Mouse (Mus musculus) forebrain, embryonic 13.5 days (tissue): ENCODE data around the gene 1700022I11Rik. TPM values are rescaled to one million over a fixed set of nuclear protein-coding genes. Genes with fewer than 3 reads are reported as not detected.

Source experiments
- ATAC-seq: fragments of 200-750 bp; cut with Nextera tagmentation; 2 replicates; pipeline ENCODE4 v1.8.0; 2017
- H3K27ac ChIP-seq: fragments of 300-500 bp; sonication (generic); 2 replicates; pipeline ENCODE4 v1.5.1; 2015; ENCODE audit warnings: inconsistent platforms, mild to moderate bottlenecking, moderate library complexity
- H3K27me3 ChIP-seq: fragments of 300-500 bp; sonication (generic); 2 replicates; pipeline ENCODE4 v1.6.1; 2015; ENCODE audit warnings: mild to moderate bottlenecking, inconsistent platforms
- H3K36me3 ChIP-seq: fragments of 300-500 bp; sonication (generic); 2 replicates; pipeline ENCODE4 v1.6.1; 2015; ENCODE audit warnings: mild to moderate bottlenecking, inconsistent platforms; ENCODE audit not compliant: poor library complexity, severe bottlenecking
- H3K4me1 ChIP-seq: fragments of 300-500 bp; sonication (generic); 2 replicates; pipeline ENCODE4 v1.6.1; 2015; ENCODE audit warnings: inconsistent platforms
- H3K4me2 ChIP-seq: fragments of 300-500 bp; sonication (generic); 2 replicates; pipeline ENCODE4 v1.6.1; 2015; ENCODE audit warnings: inconsistent platforms, mild to moderate bottlenecking, moderate library complexity
- H3K4me3 ChIP-seq: fragments of 300-500 bp; sonication (generic); 2 replicates; pipeline ENCODE4 v1.5.1; 2015; ENCODE audit warnings: mild to moderate bottlenecking, inconsistent platforms
- H3K9ac ChIP-seq: fragments of 300-500 bp; sonication (generic); 2 replicates; pipeline ENCODE4 v1.6.1; 2015; ENCODE audit warnings: mild to moderate bottlenecking, inconsistent platforms
- H3K9me3 ChIP-seq: fragments of 300-500 bp; sonication (generic); replicated peaks from 2 replicates; pipeline ENCODE4 v1.6.1; 2016; ENCODE audit warnings: inconsistent platforms
- WGBS: fragments of 180-500 bp; shearing (Covaris S2); methylation state at CpG from one replicate; pipeline ENCODE4 v1.1.7; 2015; 5-methylcytosine and 5-hydroxymethylcytosine counted together
- polyA plus RNA-seq: library from polyadenylated mRNA; unstranded; fragments of >200 nt; fragmentation: Nextera tagmentation; extraction: Ambion mirVana; gene quantifications from 2 replicates; pipeline ENCODE4 v1.2.1, GENCODE M21; 2015

Gene 1700022I11Rik
- polyA plus RNA-seq, 1 experiment from 2014 or later, result 0.48 TPM

GRCm38 (mm10) chr4:42944185-42944584 lies 25.2 kb upstream of the 1700022I11Rik start:
- H3K27me3 ChIP-seq, result 0 out of 2 replicates have a peak, but pooled peaks cover 8% of the 10 kb centered on the region
- peaks cover 55% of the 10 kb centered on the region for H3K4me1 ChIP-seq
- no peaks in the 10 kb centered on the region for H3K36me3 ChIP-seq
- H3K4me2 ChIP-seq, result no peak overlapping the region
- no peak overlapping the region for H3K9ac ChIP-seq
- ATAC-seq, result no peak
- WGBS, result 78% methylated on average over 9 of the region's 9 CpGs
- H3K9me3 ChIP-seq, result no peaks in the 10 kb centered on the region
- no peak overlapping the region for H3K4me3 ChIP-seq
- no peak overlapping the region for H3K27ac ChIP-seq

GRCm38 (mm10) chr4:42945043-42945442 lies 24.4 kb upstream of the 1700022I11Rik start:
- ATAC-seq, result no peak
- H3K4me1 ChIP-seq, result peaks cover 57% of the 10 kb centered on the region
- WGBS, result 12% methylated on average over 6 of the region's 6 CpGs

DNA sequence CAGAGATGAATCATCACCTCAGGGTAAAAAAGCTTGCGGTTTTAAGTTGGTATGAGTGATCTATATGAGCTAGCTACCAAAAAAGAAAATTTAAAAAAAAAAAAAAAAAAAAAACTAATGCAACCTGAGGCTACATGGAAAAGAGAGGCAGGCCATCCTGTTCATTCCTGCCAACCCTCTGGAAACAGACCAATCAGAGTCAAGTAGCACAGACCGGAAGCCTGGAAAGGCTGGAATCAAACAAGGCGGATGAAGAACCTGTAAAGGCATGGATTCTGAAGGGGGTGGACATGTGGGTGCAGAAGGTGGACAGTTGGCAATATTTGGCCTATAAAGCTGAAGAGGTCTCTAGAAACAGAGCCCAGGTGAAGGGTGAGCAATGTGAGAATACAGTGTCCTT lies 24.0 kb upstream of the 1700022I11Rik start:
- ATAC-seq, result no peak
- WGBS, result 95% methylated on average over 3 of the region's 3 CpGs
- no peaks in the 10 kb centered on the region for H3K36me3 ChIP-seq

More at GRCm38 (mm10) chr4:42945043-42945442, 24.4 kb upstream of the 1700022I11Rik start:
- H3K4me3 ChIP-seq, result no peak overlapping the region
- H3K4me2 ChIP-seq, result no peak overlapping the region
- no peak overlapping the region for H3K9ac ChIP-seq
- 0 out of 2 replicates have a peak, but pooled peaks cover 8% of the 10 kb centered on the region for H3K27me3 ChIP-seq
- H3K27ac ChIP-seq, result no peak overlapping the region
- H3K9me3 ChIP-seq, result no peaks in the 10 kb centered on the region
- H3K36me3 ChIP-seq, result no peaks in the 10 kb centered on the region

DNA sequence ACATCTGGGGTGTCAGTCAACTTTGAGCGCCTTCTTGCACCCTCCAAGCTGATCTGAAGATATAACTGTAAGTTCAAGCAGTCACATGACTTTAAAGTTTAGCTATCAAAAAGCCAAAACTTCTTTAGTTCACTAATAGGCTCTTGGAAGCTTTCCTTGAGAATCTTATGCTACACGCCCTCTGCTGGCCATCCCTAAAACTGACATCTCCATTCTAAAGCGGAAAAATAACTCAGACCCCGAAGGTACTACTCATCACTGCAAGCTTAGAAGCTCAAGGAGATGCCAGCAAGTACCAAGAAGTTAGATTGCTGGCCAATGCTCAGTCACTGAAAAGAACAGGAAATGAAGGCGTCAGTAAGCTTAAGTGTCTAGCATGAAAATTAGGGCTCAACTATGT lies 23.5 kb upstream of the 1700022I11Rik start:
- WGBS, result 8% methylated on average over 5 of the region's 5 CpGs
- peaks cover 66% of the 10 kb centered on the region for H3K4me1 ChIP-seq
- H3K4me2 ChIP-seq, result peak overlapping the region; percentile 46
- 0 out of 2 replicates have a peak overlapping the region, but pooled peaks have one; percentile 0 for H3K4me3 ChIP-seq
- no peak for ATAC-seq
- H3K36me3 ChIP-seq, result no peaks in the 10 kb centered on the region
- H3K9me3 ChIP-seq, result no peaks in the 10 kb centered on the region
- 0 out of 2 replicates have a peak overlapping the region, but pooled peaks have one; percentile 51 for H3K9ac ChIP-seq
- peak overlapping the region; percentile 97 for H3K27ac ChIP-seq
- 0 out of 2 replicates have a peak, but pooled peaks cover 1% of the 10 kb centered on the region for H3K27me3 ChIP-seq

More for the DNA sequence above, 24.0 kb upstream of the 1700022I11Rik start:
- H3K4me3 ChIP-seq, result no peak overlapping the region
- H3K27ac ChIP-seq, result no peak overlapping the region
- no peak overlapping the region for H3K9ac ChIP-seq
- H3K4me2 ChIP-seq, result no peak overlapping the region
- H3K9me3 ChIP-seq, result no peaks in the 10 kb centered on the region
- H3K4me1 ChIP-seq, result peaks cover 61% of the 10 kb centered on the region
- H3K27me3 ChIP-seq, result 0 out of 2 replicates have a peak, but pooled peaks cover 6% of the 10 kb centered on the region

DNA sequence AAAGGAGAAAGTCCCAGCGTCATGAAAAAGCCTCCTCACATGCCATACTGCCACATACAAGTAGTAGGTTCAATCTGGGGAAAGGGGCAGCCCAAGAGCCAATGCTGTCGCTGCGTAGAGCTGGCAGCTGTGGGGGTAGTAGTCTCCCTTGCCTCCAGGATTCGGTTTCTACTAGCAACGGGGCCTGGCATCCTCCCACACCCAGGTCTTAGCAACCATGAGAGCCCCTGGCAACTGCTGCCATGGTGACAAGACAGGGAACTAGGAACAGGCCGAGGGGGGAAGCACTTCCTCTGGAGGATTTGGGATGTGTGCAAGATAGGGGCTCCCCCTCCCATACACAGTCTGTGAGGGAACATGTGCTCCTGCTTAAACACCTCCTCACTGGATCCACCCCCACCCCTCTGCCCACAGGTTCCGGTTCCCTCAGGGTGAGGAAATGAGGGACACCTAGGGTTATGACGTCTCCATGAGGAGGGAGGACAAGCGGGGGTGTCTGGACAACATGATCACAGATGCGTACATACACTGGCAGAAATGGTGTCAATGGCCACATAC lies 22.6 kb upstream of the 1700022I11Rik start:
- peaks cover 74% of the 10 kb centered on the region for H3K4me1 ChIP-seq
- peak overlapping the region; percentile 51 for H3K9ac ChIP-seq
- no peak overlapping the region for H3K4me3 ChIP-seq
- 19% methylated on average over 10 of the region's 10 CpGs for WGBS
- no peaks in the 10 kb centered on the region for H3K9me3 ChIP-seq
- H3K27me3 ChIP-seq, result no peaks in the 10 kb centered on the region
- H3K4me2 ChIP-seq, result peak overlapping the region; percentile 46
- ATAC-seq, result peak; percentile 52
- H3K36me3 ChIP-seq, result no peaks in the 10 kb centered on the region
- H3K27ac ChIP-seq, result peak overlapping the region; percentile 97

GRCm38 (mm10) chr4:42948527-42948926 lies 20.9 kb upstream of the 1700022I11Rik start:
- Histone ChIP-seq H3K4me1 (peaks cover 79% of the 10 kb centered on the region), H3K4me2 (peak overlapping the region; percentile 98), H3K9me3 (no peaks in the 10 kb centered on the region), H3K27me3 (no peaks in the 10 kb centered on the region), H3K9ac (peak overlapping the region; percentile 53; the same call in 1 of the 2 replicates), H3K36me3 (0 out of 2 replicates have a peak, but pooled peaks cover 5% of the 10 kb centered on the region), H3K4me3 (no peak overlapping the region), H3K27ac (peak overlapping the region; percentile 97)
- ATAC-seq, result no peak
- 41% methylated on average over 13 of the region's 13 CpGs for WGBS

GRCm38 (mm10) chr4:42949051-42949675 lies 20.2 kb upstream of the 1700022I11Rik start:
- no peaks in the 10 kb centered on the region for H3K27me3 ChIP-seq
- H3K36me3 ChIP-seq, result 0 out of 2 replicates have a peak, but pooled peaks cover 5% of the 10 kb centered on the region
- H3K27ac ChIP-seq, result peak overlapping the region; percentile 97
- H3K9ac ChIP-seq, result peak overlapping the region; percentile 53
- no peaks in the 10 kb centered on the region for H3K9me3 ChIP-seq
- H3K4me2 ChIP-seq, result peak overlapping the region; percentile 98
- WGBS, result 17% methylated on average over 14 of the region's 14 CpGs
- peak overlapping the region; percentile 69 for H3K4me3 ChIP-seq
- no peak for ATAC-seq
- peaks cover 79% of the 10 kb centered on the region for H3K4me1 ChIP-seq

GRCm38 (mm10) chr4:42949676-42950051 lies 19.7 kb upstream of the 1700022I11Rik start, which contains the start of gene Dnajb5:
Gene Dnajb5 (plus strand): TSS chr4:42949814.
- H3K4me3 ChIP-seq, result peak within 1 kb of the TSS; percentile 69
- H3K9ac ChIP-seq, result peak within 1 kb of the TSS; percentile 91
- ATAC-seq, result peak; percentile 95
- H3K27me3 ChIP-seq, result no peaks in the 10 kb centered on the region
- WGBS, result under 1% methylated on average over 39 of the region's 39 CpGs
- peak within 1 kb of the TSS; percentile 98 for H3K4me2 ChIP-seq
- H3K4me1 ChIP-seq, result peaks cover 83% of the 10 kb centered on the region
- peaks cover 7% of the 10 kb centered on the region; the same call in 1 of the 2 replicates for H3K36me3 ChIP-seq
- H3K9me3 ChIP-seq, result no peaks in the 10 kb centered on the region
- peak within 1 kb of the TSS; percentile 97 for H3K27ac ChIP-seq

DNA sequence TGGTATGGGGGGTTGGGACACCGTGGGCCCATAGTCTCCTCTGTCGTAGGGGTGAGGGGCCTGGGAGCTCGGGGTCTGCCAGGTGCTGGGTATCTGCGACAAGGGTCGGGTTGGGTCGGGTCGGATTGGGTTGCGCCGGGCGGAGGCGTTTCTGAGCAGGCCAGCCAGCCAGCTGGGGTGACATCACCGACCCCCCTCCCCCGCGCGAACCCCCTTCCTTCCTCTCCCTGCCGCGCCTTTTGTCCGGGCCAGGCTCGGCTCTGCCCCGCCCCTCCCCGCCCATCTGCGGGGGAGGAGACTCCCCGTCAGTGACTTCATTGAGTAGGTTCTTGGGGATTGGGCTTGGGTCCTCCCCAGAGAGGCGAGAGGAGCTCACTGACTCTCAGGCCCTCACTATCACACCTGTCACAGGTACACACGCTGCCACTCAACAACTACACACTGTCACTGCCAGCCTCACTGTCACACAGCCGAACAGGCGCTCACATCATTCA lies 19.3 kb upstream of the 1700022I11Rik start:
- Histone ChIP-seq H3K9me3 (no peaks in the 10 kb centered on the region), H3K4me3 (peak overlapping the region; percentile 69), H3K27ac (peak overlapping the region; percentile 97), H3K27me3 (no peaks in the 10 kb centered on the region), H3K36me3 (peaks cover 11% of the 10 kb centered on the region; the same call in 1 of the 2 replicates), H3K4me1 (peaks cover 88% of the 10 kb centered on the region), H3K4me2 (peak overlapping the region; percentile 98), H3K9ac (peak overlapping the region; percentile 91)
- ATAC-seq, result peak; percentile 58
- under 1% methylated on average over 7 of the region's 27 CpGs for WGBS

DNA sequence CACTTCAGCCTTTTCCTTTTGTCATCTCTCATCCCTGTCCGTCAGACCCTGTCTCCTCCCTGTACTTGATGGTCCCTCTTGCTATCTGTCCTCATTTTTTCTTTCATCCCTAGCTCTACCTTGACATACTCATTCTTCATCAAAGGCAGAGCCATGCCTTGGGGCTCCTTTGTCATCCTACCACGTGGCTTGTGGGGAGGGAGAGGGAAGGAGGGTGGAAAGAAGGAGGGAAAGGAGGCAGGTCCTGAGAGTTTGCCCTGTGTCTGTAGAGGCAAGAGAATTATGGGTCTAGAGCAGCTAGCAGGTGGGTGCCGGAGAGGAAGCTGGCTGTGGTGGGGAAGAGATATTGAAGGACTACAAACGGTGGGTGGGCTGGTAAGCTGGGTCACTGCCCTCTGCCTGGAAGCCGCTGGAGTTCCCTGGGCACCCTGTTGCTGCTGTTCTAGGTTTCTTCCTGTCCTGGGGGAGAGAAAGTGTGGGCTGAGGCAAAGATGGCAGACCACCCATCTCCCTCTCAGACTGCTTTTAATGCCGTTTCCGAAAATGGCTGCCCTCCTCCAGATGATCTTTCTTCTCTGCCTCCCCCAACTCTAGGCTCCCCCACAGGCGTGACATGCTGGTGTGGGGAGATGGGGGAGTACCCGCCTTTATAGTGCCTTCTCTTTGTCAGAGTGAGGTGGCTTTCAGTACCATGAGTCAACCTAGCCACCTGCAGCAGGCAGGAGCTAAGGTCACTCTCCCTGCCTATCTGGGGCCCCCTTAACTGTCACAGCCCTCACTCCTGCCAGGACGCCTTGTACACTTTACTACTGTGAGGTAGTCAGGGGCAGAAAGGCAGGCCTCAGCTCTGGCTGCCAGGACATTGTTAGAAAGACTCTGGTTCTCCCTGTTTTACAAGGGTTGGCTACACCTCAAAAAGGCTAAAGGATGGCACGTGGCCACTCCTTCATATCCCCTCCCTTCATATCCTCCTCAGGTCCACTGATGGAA lies 17.9 kb upstream of the 1700022I11Rik start:
- H3K4me1 ChIP-seq, result peaks cover 81% of the 10 kb centered on the region
- WGBS, result 52% methylated on average over 11 of the region's 11 CpGs
- H3K4me2 ChIP-seq, result peak overlapping the region; percentile 98
- ATAC-seq, result no peak
- peak overlapping the region; percentile 91 for H3K9ac ChIP-seq
- H3K27me3 ChIP-seq, result no peaks in the 10 kb centered on the region
- peaks cover 19% of the 10 kb centered on the region for H3K36me3 ChIP-seq
- H3K9me3 ChIP-seq, result no peaks in the 10 kb centered on the region
- H3K4me3 ChIP-seq, result peak overlapping the region; percentile 69
- peak overlapping the region; percentile 97 for H3K27ac ChIP-seq

GRCm38 (mm10) chr4:42952563-42952962 lies 16.8 kb upstream of the 1700022I11Rik start:
- peak overlapping the region; percentile 69 for H3K4me3 ChIP-seq
- no peak for ATAC-seq
- peak overlapping the region; percentile 97 for H3K27ac ChIP-seq
- peaks cover 71% of the 10 kb centered on the region for H3K4me1 ChIP-seq
- H3K4me2 ChIP-seq, result peak overlapping the region; percentile 98
- peak overlapping the region; percentile 91 for H3K9ac ChIP-seq
- WGBS, result 87% methylated on average over 7 of the region's 7 CpGs
- peaks cover 29% of the 10 kb centered on the region for H3K36me3 ChIP-seq
- no peaks in the 10 kb centered on the region for H3K9me3 ChIP-seq
- no peaks in the 10 kb centered on the region for H3K27me3 ChIP-seq
